Mouse (Mus musculus) hindbrain, embryonic 16.5 days (tissue): ENCODE measurements around the gene Cpsf4l. TPM values are rescaled to one million over a fixed set of nuclear protein-coding genes. Genes with fewer than 3 reads are reported as not detected.

ENCODE experiments used
- ATAC-seq: fragments of 200-750 bp; cut with Nextera tagmentation; 2 replicates; pipeline ENCODE4 v1.8.0; 2017; ENCODE audit warnings: moderate TSS enrichment, moderate library complexity
- H3K27ac ChIP-seq: fragments of 300-500 bp; sonication (generic); 2 replicates; pipeline ENCODE4 v1.5.1; 2014; ENCODE audit warnings: low read depth, mild to moderate bottlenecking, control low read depth, low read length, moderate library complexity
- H3K27me3 ChIP-seq: fragments of 300-500 bp; sonication (generic); replicated peaks from 2 replicates; pipeline ENCODE4 v1.6.1; 2014; ENCODE audit warnings: low read length; ENCODE audit not compliant: control insufficient read depth, insufficient read depth
- H3K36me3 ChIP-seq: fragments of 300-500 bp; sonication (generic); 2 replicates; pipeline ENCODE4 v1.6.1; 2014; ENCODE audit warnings: mild to moderate bottlenecking, low read length, moderate library complexity, mixed read lengths; ENCODE audit not compliant: control insufficient read depth, insufficient read depth
- H3K4me1 ChIP-seq: fragments of 300-500 bp; sonication (generic); 2 replicates; pipeline ENCODE4 v1.6.1; 2014; ENCODE audit warnings: low read depth, low read length; ENCODE audit not compliant: control insufficient read depth, insufficient read depth
- H3K4me2 ChIP-seq: fragments of 300-500 bp; sonication (generic); 2 replicates; pipeline ENCODE4 v1.6.1; 2014; ENCODE audit warnings: mild to moderate bottlenecking, low read length, control low read depth, moderate library complexity
- H3K4me3 ChIP-seq: fragments of 300-500 bp; sonication (generic); 2 replicates; pipeline ENCODE4 v1.5.1; 2014; ENCODE audit warnings: mild to moderate bottlenecking, low read length, control low read depth, moderate library complexity
- H3K9ac ChIP-seq: fragments of 300-500 bp; sonication (generic); 2 replicates; pipeline ENCODE4 v1.6.1; 2014; ENCODE audit warnings: low read depth, mild to moderate bottlenecking, control low read depth, low read length, moderate library complexity
- H3K9me3 ChIP-seq: fragments of 300-500 bp; sonication (generic); 2 replicates; pipeline ENCODE4 v1.6.1; 2014; ENCODE audit warnings: mild to moderate bottlenecking, low read length, moderate library complexity; ENCODE audit not compliant: control insufficient read depth
- WGBS: fragments of 180-500 bp; shearing (Covaris S2); extraction: QIAGEN DNeasy Blood & Tissue Kit; methylation state at CpG from one replicate; pipeline ENCODE4 v1.1.7; 2014; 5-methylcytosine and 5-hydroxymethylcytosine counted together
- polyA plus RNA-seq: library from polyadenylated mRNA; unstranded; fragments of >200 nt; fragmentation: Nextera tagmentation; extraction: Ambion mirVana; gene quantifications from 2 replicates; pipeline ENCODE4 v1.2.1, GENCODE M21; 2015

Cpsf4l gene
- polyA plus RNA-seq, 1 experiment from 2014 or later, result 0.19 TPM

DNA sequence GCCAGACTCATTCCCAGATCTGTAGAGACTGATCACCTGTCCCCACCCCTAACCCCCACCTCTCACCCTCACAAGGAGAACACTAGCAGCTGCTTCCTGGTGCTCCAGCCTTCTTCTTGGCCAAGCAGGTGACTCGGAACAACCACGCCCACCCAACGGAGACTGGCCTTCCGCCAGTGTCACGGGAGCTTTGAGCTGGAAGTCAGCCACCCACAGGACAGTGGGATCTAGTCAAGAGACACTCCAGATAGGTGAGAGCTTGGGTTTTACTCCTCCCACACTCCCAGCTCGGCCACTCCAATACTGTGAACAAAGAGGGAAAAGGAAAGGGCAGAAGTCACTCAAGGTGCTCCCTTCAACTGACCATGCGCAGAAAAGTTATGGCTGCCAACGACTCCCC is 29.4 kb upstream of the Cpsf4l start:
- H3K27ac ChIP-seq, result no peak overlapping the region
- no peak overlapping the region for H3K9ac ChIP-seq
- 73% methylated on average over 8 of the region's 8 CpGs for WGBS
- H3K4me3 ChIP-seq, result no peak overlapping the region
- 0 out of 2 replicates have a peak, but pooled peaks cover 5% of the 10 kb centered on the region for H3K36me3 ChIP-seq
- ATAC-seq, result no peak
- no peaks in the 10 kb centered on the region for H3K9me3 ChIP-seq
- H3K4me2 ChIP-seq, result no peak overlapping the region
- no peaks in the 10 kb centered on the region for H3K27me3 ChIP-seq
- peaks cover 14% of the 10 kb centered on the region for H3K4me1 ChIP-seq

DNA sequence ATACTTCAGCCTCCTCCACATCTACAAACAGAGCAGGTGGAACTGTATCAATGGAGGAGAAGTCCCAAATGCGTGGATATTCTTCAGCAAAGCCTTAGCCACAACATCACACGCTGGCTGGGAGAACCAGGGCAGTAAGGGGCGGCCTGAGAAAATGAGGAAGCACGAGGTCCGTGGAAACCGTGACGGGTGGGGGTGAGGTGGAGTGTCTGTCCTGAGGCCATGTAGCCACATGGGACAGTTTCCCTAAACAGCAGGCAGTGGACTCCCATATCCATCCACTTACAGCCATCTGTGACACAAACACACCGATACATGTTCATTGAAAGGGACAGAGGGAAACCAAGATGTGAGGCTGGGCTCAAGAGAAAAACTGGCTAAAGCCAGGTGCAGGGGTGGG is 28.1 kb upstream of the Cpsf4l start:
- Histone ChIP-seq H3K27ac (no peak overlapping the region), H3K4me2 (no peak overlapping the region), H3K4me1 (peaks cover 20% of the 10 kb centered on the region), H3K36me3 (0 out of 2 replicates have a peak, but pooled peaks cover under 1% of the 10 kb centered on the region), H3K9ac (no peak overlapping the region), H3K9me3 (no peaks in the 10 kb centered on the region), H3K27me3 (no peaks in the 10 kb centered on the region), H3K4me3 (no peak overlapping the region)
- 71% methylated on average over 8 of the region's 8 CpGs for WGBS
- ATAC-seq, result no peak

DNA sequence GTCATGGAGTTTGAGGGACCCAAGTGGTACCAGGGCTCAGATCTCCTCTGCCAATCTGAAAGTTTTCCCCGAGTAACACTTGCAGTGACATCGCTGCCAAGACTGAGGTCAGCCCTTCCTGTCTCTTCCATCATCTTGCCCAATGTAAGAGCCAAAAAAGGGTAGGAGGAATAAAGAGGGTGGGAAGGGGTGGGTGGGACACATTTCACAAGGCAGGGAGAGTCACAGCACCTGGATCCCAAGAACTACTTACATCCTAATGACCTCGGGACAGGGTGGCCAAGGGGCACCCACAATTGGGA is 27.7 kb upstream of the Cpsf4l start:
- no peak overlapping the region for H3K27ac ChIP-seq
- 90% methylated on average over 3 of the region's 3 CpGs for WGBS
- H3K9ac ChIP-seq, result no peak overlapping the region
- ATAC-seq, result no peak
- no peak overlapping the region for H3K4me3 ChIP-seq
- peaks cover 20% of the 10 kb centered on the region for H3K4me1 ChIP-seq
- H3K36me3 ChIP-seq, result no peaks in the 10 kb centered on the region
- H3K4me2 ChIP-seq, result no peak overlapping the region
- no peaks in the 10 kb centered on the region for H3K9me3 ChIP-seq
- no peaks in the 10 kb centered on the region for H3K27me3 ChIP-seq

GRCm38 (mm10) chr11:113736848-113737552 is 27.2 kb upstream of the Cpsf4l start:
- Histone ChIP-seq H3K27me3 (no peaks in the 10 kb centered on the region), H3K36me3 (no peaks in the 10 kb centered on the region), H3K9ac (no peak overlapping the region), H3K4me2 (no peak overlapping the region), H3K9me3 (no peaks in the 10 kb centered on the region), H3K4me3 (no peak overlapping the region), H3K4me1 (peaks cover 20% of the 10 kb centered on the region), H3K27ac (no peak overlapping the region)
- no peak for ATAC-seq
- 71% methylated on average over 11 of the region's 11 CpGs for WGBS

GRCm38 (mm10) chr11:113735151-113735550 is 25.3 kb upstream of the Cpsf4l start:
- Histone ChIP-seq H3K9me3 (no peaks in the 10 kb centered on the region), H3K4me2 (no peak overlapping the region), H3K4me1 (peaks cover 23% of the 10 kb centered on the region), H3K36me3 (no peaks in the 10 kb centered on the region), H3K4me3 (no peak overlapping the region), H3K27ac (no peak overlapping the region), H3K9ac (no peak overlapping the region), H3K27me3 (no peaks in the 10 kb centered on the region)
- ATAC-seq, result no peak
- 82% methylated on average over 6 of the region's 6 CpGs for WGBS

DNA sequence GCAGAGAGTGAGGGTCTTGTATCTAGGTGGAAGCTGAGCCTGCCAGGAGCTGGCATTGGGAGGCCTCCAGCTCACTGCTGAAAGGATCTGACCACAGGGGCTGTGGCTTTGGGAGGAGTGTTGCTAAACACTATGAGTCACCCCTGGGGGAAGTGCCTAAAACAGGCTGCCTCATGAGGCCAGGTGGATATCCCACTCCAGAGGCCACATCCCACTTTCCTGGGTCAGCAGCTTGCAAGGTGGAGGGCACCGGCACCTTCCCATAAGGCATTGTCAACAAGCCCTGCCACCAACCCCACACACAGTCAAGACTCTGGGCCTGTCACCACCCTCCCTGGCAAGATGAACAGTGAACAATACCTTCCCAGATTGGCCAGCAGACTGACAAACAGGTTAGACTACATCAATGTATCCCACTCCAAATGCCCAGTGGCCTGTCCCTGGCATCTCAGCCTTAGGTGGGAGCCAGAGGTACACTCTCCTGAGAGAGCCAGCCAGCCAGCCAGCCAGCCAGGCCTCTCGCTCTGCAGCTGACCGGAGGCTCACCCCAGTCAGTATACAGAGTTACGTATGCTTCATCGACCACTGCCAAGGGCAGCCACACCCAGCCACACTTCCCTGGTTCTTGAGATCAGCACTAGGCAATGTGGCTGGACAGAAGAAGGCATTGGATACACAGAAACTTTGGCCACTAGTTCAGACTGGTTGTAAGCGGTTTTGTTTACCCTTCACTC is 24.0 kb upstream of the Cpsf4l start:
- Histone ChIP-seq H3K9me3 (no peaks in the 10 kb centered on the region), H3K9ac (no peak overlapping the region), H3K4me2 (no peak overlapping the region), H3K27ac (no peak overlapping the region), H3K4me1 (peaks cover 17% of the 10 kb centered on the region), H3K27me3 (no peaks in the 10 kb centered on the region), H3K4me3 (no peak overlapping the region), H3K36me3 (peaks cover 1% of the 10 kb centered on the region)
- ATAC-seq, result no peak; the same call in 1 of the 2 replicates
- 61% methylated on average over 6 of the region's 6 CpGs for WGBS

- WGBS, result 96% methylated on average over 10 of the region's 10 CpGs
- peaks cover 20% of the 10 kb centered on the region for H3K4me1 ChIP-seq
Measured at GRCm38 (mm10) chr11:113731945-113732612, 22.3 kb upstream of the Cpsf4l start.

DNA sequence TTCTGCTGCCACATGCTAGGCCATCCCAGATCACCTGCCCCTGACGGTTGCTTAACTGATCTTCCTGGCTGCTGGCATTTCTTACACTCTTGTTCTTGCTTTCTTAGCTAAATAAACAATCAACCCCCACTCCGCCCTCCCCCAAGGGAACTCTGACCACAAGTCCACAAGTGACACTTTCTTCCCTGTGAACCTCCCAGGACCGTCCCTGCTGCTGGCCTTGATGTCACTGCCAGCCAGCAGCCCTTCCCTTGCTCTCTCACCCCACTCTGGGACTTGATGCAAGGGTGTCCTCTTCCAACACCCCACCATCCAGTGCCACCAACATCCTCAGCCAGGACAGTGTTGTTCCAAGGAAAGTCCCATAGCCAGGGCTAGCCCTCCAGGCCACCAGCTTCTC is 21.1 kb upstream of the Cpsf4l start:
- H3K36me3 ChIP-seq, result peaks cover 23% of the 10 kb centered on the region
- 78% methylated on average over 3 of the region's 3 CpGs for WGBS
- H3K9me3 ChIP-seq, result no peaks in the 10 kb centered on the region
- no peak overlapping the region for H3K27ac ChIP-seq
- H3K4me3 ChIP-seq, result no peak overlapping the region
- no peak overlapping the region for H3K9ac ChIP-seq
- ATAC-seq, result no peak
- H3K4me1 ChIP-seq, result peaks cover 22% of the 10 kb centered on the region
- H3K27me3 ChIP-seq, result no peaks in the 10 kb centered on the region
- no peak overlapping the region for H3K4me2 ChIP-seq

More at GRCm38 (mm10) chr11:113731945-113732612, 22.3 kb upstream of the Cpsf4l start:
- peaks cover 15% of the 10 kb centered on the region for H3K36me3 ChIP-seq
- no peak overlapping the region for H3K4me2 ChIP-seq
- H3K27ac ChIP-seq, result no peak overlapping the region
- no peaks in the 10 kb centered on the region for H3K27me3 ChIP-seq
- H3K4me3 ChIP-seq, result no peak overlapping the region
- H3K9me3 ChIP-seq, result no peaks in the 10 kb centered on the region
- no peak for ATAC-seq
- H3K9ac ChIP-seq, result no peak overlapping the region

- H3K9me3 ChIP-seq, result no peaks in the 10 kb centered on the region
- peaks cover 26% of the 10 kb centered on the region for H3K4me1 ChIP-seq
- no peaks in the 10 kb centered on the region for H3K27me3 ChIP-seq
- no peak overlapping the region for H3K4me2 ChIP-seq
- ATAC-seq, result no peak
- 65% methylated on average over 8 of the region's 8 CpGs for WGBS
- peaks cover 24% of the 10 kb centered on the region for H3K36me3 ChIP-seq
- H3K9ac ChIP-seq, result no peak overlapping the region
- H3K4me3 ChIP-seq, result no peak overlapping the region
- no peak overlapping the region for H3K27ac ChIP-seq
Measured at GRCm38 (mm10) chr11:113729917-113730316, 20.1 kb upstream of the Cpsf4l start.
